Mouse (Mus musculus) lung, postnatal 0 days (tissue): ENCODE measurements around the gene Cpm.

ENCODE experiments used
- CTCF ChIP-seq: IDR thresholded peaks from 2 replicates; pipeline ENCODE4 v1.5.1; 2016; ENCODE audit warnings: antibody characterized with exemption, mild to moderate bottlenecking
- EP300 ChIP-seq: IDR thresholded peaks from 2 replicates; pipeline ENCODE4 v1.6.1; 2016; ENCODE audit warnings: antibody characterized with exemption, mild to moderate bottlenecking, control low read depth

- TF ChIP-seq CTCF, result no peak
- no peak for TF ChIP-seq EP300
Observed at GRCm38 (mm10) chr10:117695027-117695426, 65.7 kb downstream of the Cpm start.
